Mouse (Mus musculus) intestine, postnatal 0 days (tissue): Measurements from ENCODE around the gene Frem2. TPM values are rescaled to one million over a fixed set of nuclear protein-coding genes. Genes with fewer than 3 reads are reported as not detected.
A peak's percentile ranks its signal among the peaks of the same experiment; 100 is the strongest.

Experiments used
- ATAC-seq: fragments of 200-750 bp; cut with Nextera tagmentation; 2 replicates; pipeline ENCODE4 v1.8.0; 2017; ENCODE audit warnings: mild to moderate bottlenecking, moderate TSS enrichment, moderate library complexity
- H3K27ac ChIP-seq: fragments of 300-500 bp; sonication (generic); 2 replicates; pipeline ENCODE4 v1.5.1; 2014; ENCODE audit warnings: mild to moderate bottlenecking, low read depth, low read length, moderate library complexity
- H3K27me3 ChIP-seq: fragments of 300-500 bp; sonication (generic); replicated peaks from 2 replicates; pipeline ENCODE4 v1.6.1; 2014; ENCODE audit warnings: low read length, mixed read lengths; ENCODE audit not compliant: control insufficient read depth, insufficient read depth
- H3K36me3 ChIP-seq: fragments of 300-500 bp; sonication (generic); 2 replicates; pipeline ENCODE4 v1.6.1; 2014; ENCODE audit warnings: mild to moderate bottlenecking, moderate library complexity; ENCODE audit not compliant: control insufficient read depth, insufficient read depth
- H3K4me1 ChIP-seq: fragments of 300-500 bp; sonication (generic); replicated peaks from 2 replicates; pipeline ENCODE4 v1.6.1; 2014; ENCODE audit warnings: antibody characterized with exemption, low read length, mixed read lengths; ENCODE audit not compliant: control insufficient read depth, insufficient read depth
- H3K4me2 ChIP-seq: fragments of 300-500 bp; sonication (generic); replicated peaks from 2 replicates; pipeline ENCODE4 v1.6.1; 2014; ENCODE audit warnings: low read depth, mild to moderate bottlenecking, moderate library complexity
- H3K4me3 ChIP-seq: fragments of 300-500 bp; sonication (generic); 2 replicates; pipeline ENCODE4 v1.5.1; 2014; ENCODE audit warnings: low read depth, low read length
- H3K9ac ChIP-seq: fragments of 300-500 bp; sonication (generic); 2 replicates; pipeline ENCODE4 v1.6.1; 2014; ENCODE audit warnings: mild to moderate bottlenecking, low read depth, low read length
- H3K9me3 ChIP-seq: fragments of 300-500 bp; sonication (generic); 2 replicates; pipeline ENCODE4 v1.6.1; 2016; ENCODE audit warnings: mixed run types; ENCODE audit not compliant: control insufficient read depth
- CTCF ChIP-seq: sonication (generic); IDR thresholded peaks from 2 replicates; pipeline ENCODE4 v1.5.1; 2016; ENCODE audit warnings: low read depth, mild to moderate bottlenecking, control low read depth, antibody characterized with exemption, moderate library complexity
- WGBS: fragments of 180-500 bp; shearing (Covaris S2); extraction: QIAGEN DNeasy Blood & Tissue Kit; methylation state at CpG from one replicate; pipeline ENCODE4 v1.1.7; 2014; 5-methylcytosine and 5-hydroxymethylcytosine counted together
- polyA plus RNA-seq: library from polyadenylated mRNA; unstranded; fragments of >200 nt; fragmentation: Nextera tagmentation; extraction: Ambion mirVana; gene quantifications from 2 replicates; pipeline ENCODE4 v1.2.1, GENCODE M21; 2015

Gene Frem2
- polyA plus RNA-seq, 1 experiment from 2014 or later, result 2.8 TPM

GRCm38 (mm10) chr3:53555031-53555952 lies 101.9 kb downstream of the Frem2 start:
- Histone ChIP-seq H3K27me3 (no peaks in the 10 kb centered on the region), H3K9me3 (no peaks in the 10 kb centered on the region), H3K4me1 (no peaks in the 10 kb centered on the region), H3K4me3 (no peak overlapping the region), H3K4me2 (no peak overlapping the region), H3K9ac (no peak overlapping the region), H3K27ac (no peak overlapping the region), H3K36me3 (no peaks in the 10 kb centered on the region)
- peak; percentile 43; the same call in 1 of the 2 replicates for ATAC-seq
- TF ChIP-seq CTCF, result no peak
- 34% methylated on average over 10 of the region's 10 CpGs for WGBS

GRCm38 (mm10) chr3:53552691-53553090 lies 104.5 kb downstream of the Frem2 start:
- TF ChIP-seq CTCF, result no peak
- H3K9ac ChIP-seq, result no peak overlapping the region
- ATAC-seq, result no peak
- no peaks in the 10 kb centered on the region for H3K36me3 ChIP-seq
- no peaks in the 10 kb centered on the region for H3K9me3 ChIP-seq
- no peaks in the 10 kb centered on the region for H3K4me1 ChIP-seq
- no peak overlapping the region for H3K4me3 ChIP-seq
- no peak overlapping the region for H3K4me2 ChIP-seq
- H3K27me3 ChIP-seq, result no peaks in the 10 kb centered on the region
- 57% methylated on average over 7 of the region's 7 CpGs for WGBS
- no peak overlapping the region for H3K27ac ChIP-seq

GRCm38 (mm10) chr3:53532091-53532490 lies 125.1 kb downstream of the Frem2 start:
- Histone ChIP-seq H3K27me3 (no peaks in the 10 kb centered on the region), H3K27ac (no peak overlapping the region), H3K4me1 (no peaks in the 10 kb centered on the region), H3K4me3 (no peak overlapping the region), H3K9me3 (no peaks in the 10 kb centered on the region), H3K36me3 (no peaks in the 10 kb centered on the region), H3K4me2 (no peak overlapping the region), H3K9ac (no peak overlapping the region)
- WGBS, result 87% methylated on average over 6 of the region's 6 CpGs
- no peak for TF ChIP-seq CTCF
- no peak for ATAC-seq

- H3K27me3 ChIP-seq, result no peaks in the 10 kb centered on the region
- H3K4me3 ChIP-seq, result no peak overlapping the region
- no peaks in the 10 kb centered on the region for H3K9me3 ChIP-seq
- no peaks in the 10 kb centered on the region for H3K36me3 ChIP-seq
- no peak overlapping the region for H3K27ac ChIP-seq
- TF ChIP-seq CTCF, result no peak
- 70% methylated on average over 6 of the region's 6 CpGs for WGBS
- no peaks in the 10 kb centered on the region for H3K4me1 ChIP-seq
- no peak overlapping the region for H3K4me2 ChIP-seq
- no peak overlapping the region for H3K9ac ChIP-seq
- no peak for ATAC-seq
These were observed 126.8 kb downstream of the Frem2 start for GRCm38 (mm10) chr3:53530305-53530704.

- no peaks in the 10 kb centered on the region for H3K4me1 ChIP-seq
- peak; percentile 83 for TF ChIP-seq CTCF
- 11% methylated on average over 21 of the region's 21 CpGs for WGBS
- no peak overlapping the region for H3K9ac ChIP-seq
- H3K9me3 ChIP-seq, result no peaks in the 10 kb centered on the region
- no peak for ATAC-seq
- no peaks in the 10 kb centered on the region for H3K27me3 ChIP-seq
- peak overlapping the region; percentile 25 for H3K4me3 ChIP-seq
- no peaks in the 10 kb centered on the region for H3K36me3 ChIP-seq
- no peak overlapping the region for H3K27ac ChIP-seq
- peak overlapping the region; percentile 64 for H3K4me2 ChIP-seq
These were observed 131.4 kb downstream of the Frem2 start for GRCm38 (mm10) chr3:53525737-53526136.

GRCm38 (mm10) chr3:53522794-53523193 lies 134.4 kb downstream of the Frem2 start:
- H3K4me1 ChIP-seq, result no peaks in the 10 kb centered on the region
- no peak overlapping the region for H3K27ac ChIP-seq
- WGBS, result 91% methylated on average over 10 of the region's 10 CpGs
- H3K27me3 ChIP-seq, result no peaks in the 10 kb centered on the region
- no peak for ATAC-seq
- H3K9me3 ChIP-seq, result no peaks in the 10 kb centered on the region
- no peak for TF ChIP-seq CTCF
- H3K36me3 ChIP-seq, result no peaks in the 10 kb centered on the region
- no peak overlapping the region for H3K9ac ChIP-seq
- no peak overlapping the region for H3K4me2 ChIP-seq
- no peak overlapping the region for H3K4me3 ChIP-seq
